In the genomic region with DNA sequence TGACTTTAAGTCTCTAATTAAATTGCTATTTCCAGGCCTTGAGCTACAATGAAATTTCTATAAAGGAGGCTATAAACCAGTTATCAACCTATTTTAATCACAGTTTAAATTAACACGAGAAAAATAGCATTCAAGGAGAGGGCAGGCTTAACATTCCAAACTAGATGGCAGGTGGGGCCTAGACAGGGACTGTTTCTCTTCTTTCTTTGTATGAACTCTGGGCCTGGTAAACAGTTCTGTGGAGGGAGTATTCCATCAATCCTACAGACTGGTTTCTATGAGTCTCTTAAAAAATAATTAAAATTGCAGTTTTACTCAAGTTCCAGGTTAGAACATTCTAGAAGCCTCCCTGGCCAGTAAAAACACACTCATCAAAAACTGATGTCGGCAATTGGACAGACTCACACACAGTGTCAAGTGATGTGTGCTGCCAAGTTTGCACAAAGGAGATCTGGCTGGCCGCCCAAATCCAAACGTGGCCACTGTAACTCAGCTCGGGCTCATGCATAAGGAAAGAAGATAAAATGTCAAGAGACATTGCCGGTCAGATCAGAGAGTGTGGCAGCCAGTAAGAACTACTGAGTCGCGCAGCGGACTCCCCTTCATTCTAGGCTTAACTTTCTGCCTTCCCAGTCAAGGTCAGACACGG, we compare ENCODE assay signal across 11 mouse cellular contexts.
DNase-seq lines count a peak whose midpoint lies in the region; ATAC-seq lines count a peak whose summit lies in the region.
"Had no signal": no experiment of that assay in that cellular context is flagged by ENCODE, and none has a peak within 500 bp of the region (broad histone marks: within the 10 kb centered on the region; RNA-seq: fewer than 3 reads in every experiment).

No protein-coding gene starts in this region.

- H3K4me1 ChIP-seq in kidney, embryonic 16.5 days (ENCODE audit: insufficient read depth, low read length), result no peaks in the 10 kb centered on the region
- peaks cover 2% of the 10 kb centered on the region; the same call in 1 of the 2 replicates for H3K4me1 ChIP-seq in hindbrain, embryonic 16.5 days (ENCODE audit: control insufficient read depth, insufficient read depth, low read depth, low read length)
- H3K4me1 ChIP-seq: embryonic facial prominence, embryonic 13.5 days; liver, embryonic 13.5 days had no signal

- H3K4me3 ChIP-seq in kidney, embryonic 16.5 days (ENCODE audit: low read length), result no peak overlapping the region
- H3K4me3 ChIP-seq in hindbrain, embryonic 16.5 days (ENCODE audit: low read length), result no peak overlapping the region
- H3K4me3 ChIP-seq: embryonic facial prominence, embryonic 13.5 days; liver, embryonic 13.5 days had no signal

- WGBS in kidney, embryonic 16.5 days, result 39% methylated on average over 10 of the region's 10 CpGs
- WGBS in hindbrain, embryonic 16.5 days, result 48% methylated on average over 10 of the region's 10 CpGs

- no peak overlapping the region for H3K27ac ChIP-seq in kidney, embryonic 16.5 days (ENCODE audit: low read length)
- no peak overlapping the region for H3K27ac ChIP-seq in hindbrain, embryonic 16.5 days (ENCODE audit: low read depth, low read length)
- H3K27ac ChIP-seq: embryonic facial prominence, embryonic 13.5 days; liver, embryonic 13.5 days had no signal

- no peak for DNase-seq in kidney, adult 8-10 months
- DNase-seq in adrenal gland, adult 8-10 months, result peak; percentile 32
- peak; percentile 57 to 61 for DNase-seq in cerebellum, postnatal 36 days
- peak; percentile 19 for DNase-seq in ovary, adult 18-20 months (ENCODE audit: low spot score)
- DNase-seq in thymus, postnatal 36 days, result no peak
- no peak for DNase-seq in embryo, embryonic 9.5 days (ENCODE audit: extremely low spot score)
- DNase-seq: liver, embryonic 13.5 days had no signal

- H3K27me3 ChIP-seq in kidney, embryonic 16.5 days (ENCODE audit: insufficient read depth, low read length), result no peaks in the 10 kb centered on the region
- no peaks in the 10 kb centered on the region for H3K27me3 ChIP-seq in hindbrain, embryonic 16.5 days (replicated peaks; ENCODE audit: control insufficient read depth, insufficient read depth, low read length)
- H3K27me3 ChIP-seq: embryonic facial prominence, embryonic 13.5 days; liver, embryonic 13.5 days had no signal

- H3K9ac ChIP-seq in kidney, embryonic 16.5 days (replicated peaks; ENCODE audit: low read length), result no peak overlapping the region
- H3K9ac ChIP-seq in hindbrain, embryonic 16.5 days (ENCODE audit: low read depth, low read length), result no peak overlapping the region
- H3K9ac ChIP-seq: embryonic facial prominence, embryonic 13.5 days; liver, embryonic 13.5 days had no signal

- peak; percentile 36; the same call in 1 of the 2 replicates for ATAC-seq in kidney, embryonic 16.5 days (ENCODE audit: low FRiP score, low TSS enrichment)
- ATAC-seq in hindbrain, embryonic 16.5 days, result peak; percentile 88

- no peak overlapping the region for H3K4me2 ChIP-seq in kidney, embryonic 16.5 days (replicated peaks; ENCODE audit: low read depth, low read length)
- H3K4me2 ChIP-seq in hindbrain, embryonic 16.5 days (ENCODE audit: low read length), result no peak overlapping the region
- H3K4me2 ChIP-seq: embryonic facial prominence, embryonic 13.5 days; liver, embryonic 13.5 days had no signal

- no peaks in the 10 kb centered on the region for H3K36me3 ChIP-seq in kidney, embryonic 16.5 days (ENCODE audit: insufficient read depth, low read length)
- H3K36me3 ChIP-seq in hindbrain, embryonic 16.5 days (ENCODE audit: control insufficient read depth, insufficient read depth, low read length), result no peaks in the 10 kb centered on the region
- H3K36me3 ChIP-seq: embryonic facial prominence, embryonic 13.5 days; G1E; liver, embryonic 13.5 days had no signal

- H3K9me3 ChIP-seq in kidney, embryonic 16.5 days (ENCODE audit: low read length), result no peaks in the 10 kb centered on the region
- no peaks in the 10 kb centered on the region for H3K9me3 ChIP-seq in hindbrain, embryonic 16.5 days (ENCODE audit: control insufficient read depth, low read length)
- H3K9me3 ChIP-seq: embryonic facial prominence, embryonic 13.5 days; liver, embryonic 13.5 days had no signal

Comparison
In these comparisons a context has a peak if more than half of its experiments do, and no peak if none do; other contexts are left out.
1. DNase-seq: peak in adrenal gland, adult 8-10 months (single experiment), cerebellum, postnatal 36 days (2 of 2) and ovary, adult 18-20 months (single experiment); none in kidney, adult 8-10 months (0 of 2), thymus, postnatal 36 days (0 of 2) and embryo, embryonic 9.5 days (single experiment).